Mouse (Mus musculus) thymus, adult 2 months (tissue): ENCODE data around the gene Chn2.

Experiments used
- CTCF ChIP-seq: fragments of 200-500 bp; IDR thresholded peaks from 2 replicates; pipeline ENCODE4 v1.5.1; 2012; ENCODE audit warnings: mild to moderate bottlenecking, control low read depth, low read length, moderate library complexity, borderline replicate concordance; ENCODE audit not compliant: control insufficient read depth, poor library complexity, insufficient read depth; ENCODE audit errors: extremely low read depth
- POLR2A ChIP-seq: fragments of 200-500 bp; IDR thresholded peaks from 2 replicates; pipeline ENCODE4 v1.6.1; 2012; ENCODE audit warnings: mild to moderate bottlenecking, low read length, control low read depth, moderate library complexity; ENCODE audit not compliant: control insufficient read depth, poor library complexity, insufficient read depth; ENCODE audit errors: extremely low read depth

GRCm38 (mm10) chr6:54084046-54084445, 44.7 kb downstream of the Chn2 start:
- TF ChIP-seq POLR2A, result no peak
- TF ChIP-seq CTCF, result no peak
